Mouse (Mus musculus): ENCODE measurements around the gene Alkbh2.

- no peak for TF ChIP-seq GATA1 (IDR thresholded peaks at IDR 0.05; ENCODE audit: low read length)
- no peak for TF ChIP-seq TAL1 (IDR thresholded peaks at IDR 0.05; ENCODE audit: low read length)
Observed at GRCm38 (mm10) chr5:114155168-114155933, 27.3 kb upstream of the Alkbh2 start.
